8 mouse cellular contexts compared by ENCODE assay signal in genomic region chr8:119344190-119344856, GRCm38 (mm10). TPM values are rescaled to one million over a fixed set of nuclear protein-coding genes. Genes with fewer than 3 reads are reported as not detected.
DNase-seq lines count a peak whose midpoint lies in the region; ATAC-seq and TF ChIP-seq lines count a peak whose summit lies in the region.

Hsbp1 (plus strand) TSS chr8:119344488.

- H3K9me3 ChIP-seq in CH12.LX (replicated peaks; ENCODE audit: low read length): no peaks in the 10 kb centered on the region
- H3K9me3 ChIP-seq in forebrain, embryonic 11.5 days (ENCODE audit: control insufficient read depth, low read length): peaks cover 4% of the 10 kb centered on the region; the same call in 1 of the 2 replicates
- H3K9me3 ChIP-seq in heart, embryonic 16.5 days (replicated peaks; ENCODE audit: control insufficient read depth, low read length): peaks cover 2% of the 10 kb centered on the region; the same call in 1 of the 2 replicates
- no peaks in the 10 kb centered on the region for H3K9me3 ChIP-seq in liver, embryonic 15.5 days (replicated peaks)
- H3K9me3 ChIP-seq in neural tube, embryonic 12.5 days: no peaks in the 10 kb centered on the region

- H3K79me2 ChIP-seq in CH12.LX (replicated peaks; ENCODE audit: control insufficient read depth, extremely low read depth, insufficient read depth, poor library complexity, severe bottlenecking): peaks cover 14% of the 10 kb centered on the region

- H3K4me2 ChIP-seq in CH12.LX (ENCODE audit: insufficient read depth, low read depth, poor library complexity, severe bottlenecking): peak within 1 kb of the TSS; percentile 98
- peak within 1 kb of the TSS; percentile 68 for H3K4me2 ChIP-seq in forebrain, embryonic 11.5 days (ENCODE audit: low read depth, low read length, severe bottlenecking)
- H3K4me2 ChIP-seq in heart, embryonic 16.5 days (ENCODE audit: low read depth, low read length): peak within 1 kb of the TSS; percentile 89
- H3K4me2 ChIP-seq in liver, embryonic 15.5 days: peak within 1 kb of the TSS; percentile 85
- H3K4me2 ChIP-seq in neural tube, embryonic 12.5 days (replicated peaks): peak within 1 kb of the TSS; percentile 73

- dilution Hi-C loops in CH12.LX (cut with MboI; ENCODE audit: extremely low pct_ligation_motif_present, extremely low pct_unique_long_range_greater_than_20kb, low sequenced_read_pairs): no loop called here

- H3K9ac ChIP-seq in CH12.LX (ENCODE audit: insufficient read depth, low read depth): peak within 1 kb of the TSS; percentile 91
- peak within 1 kb of the TSS; percentile 91 for H3K9ac ChIP-seq in forebrain, embryonic 11.5 days (ENCODE audit: low read length)
- H3K9ac ChIP-seq in heart, embryonic 16.5 days (ENCODE audit: low read length): peak within 1 kb of the TSS; percentile 91
- H3K9ac ChIP-seq in liver, embryonic 15.5 days: peak within 1 kb of the TSS; percentile 90
- peak within 1 kb of the TSS; percentile 82 for H3K9ac ChIP-seq in neural tube, embryonic 12.5 days

- peaks cover 0 to 41% of the 10 kb centered on the region in 2 experiments; a peak in 2 of 4 replicates for H3K4me1 ChIP-seq in CH12.LX (ENCODE audit: control insufficient read depth in 1 of 2, insufficient read depth in 2 of 2)
- H3K4me1 ChIP-seq in forebrain, embryonic 11.5 days (replicated peaks; ENCODE audit: control insufficient read depth, insufficient read depth, low read length): peaks cover 4% of the 10 kb centered on the region; the same call in 1 of the 2 replicates
- peaks cover 10% of the 10 kb centered on the region for H3K4me1 ChIP-seq in heart, embryonic 16.5 days (ENCODE audit: control insufficient read depth, insufficient read depth, low read length)
- H3K4me1 ChIP-seq in liver, embryonic 15.5 days (replicated peaks): peaks cover 18% of the 10 kb centered on the region
- peaks cover 6% of the 10 kb centered on the region for H3K4me1 ChIP-seq in neural tube, embryonic 12.5 days

- in situ Hi-C loops in CH12.LX (cut with MboI; ENCODE audit: low pct_ligation_motif_present, low pct_unique_long_range_greater_than_20kb, low sequenced_read_pairs): no loop called here

- no peaks in the 10 kb centered on the region for H3K27me3 ChIP-seq in CH12.LX (replicated peaks)
- no peaks in the 10 kb centered on the region for H3K27me3 ChIP-seq in forebrain, embryonic 11.5 days (ENCODE audit: control insufficient read depth, insufficient read depth, low read length)
- H3K27me3 ChIP-seq in heart, embryonic 16.5 days (ENCODE audit: control insufficient read depth, insufficient read depth, low read length): no peaks in the 10 kb centered on the region; the same call in 1 of the 2 replicates
- H3K27me3 ChIP-seq in liver, embryonic 15.5 days: no peaks in the 10 kb centered on the region
- H3K27me3 ChIP-seq in neural tube, embryonic 12.5 days (replicated peaks): no peaks in the 10 kb centered on the region

- peak within 1 kb of the TSS; percentile 82 to 98 (median 84) for H3K4me3 ChIP-seq in CH12.LX (replicated peaks in 1 of 3; ENCODE audit: low read depth in 2 of 3, low read length in 2 of 3, poor library complexity in 1 of 3)
- peak within 1 kb of the TSS; percentile 95 for H3K4me3 ChIP-seq in forebrain, embryonic 11.5 days (ENCODE audit: low read depth, low read length)
- peak within 1 kb of the TSS; percentile 80 for H3K4me3 ChIP-seq in heart, embryonic 16.5 days (ENCODE audit: low read length)
- H3K4me3 ChIP-seq in liver, embryonic 15.5 days (replicated peaks): peak within 1 kb of the TSS; percentile 93
- H3K4me3 ChIP-seq in neural tube, embryonic 12.5 days: peak within 1 kb of the TSS; percentile 80

- WGBS in forebrain, embryonic 11.5 days: 3% methylated on average over 52 of the region's 52 CpGs
- 2% methylated on average over 52 of the region's 52 CpGs for WGBS in heart, embryonic 16.5 days
- 4% methylated on average over 42 of the region's 52 CpGs for WGBS in liver, embryonic 15.5 days (ENCODE audit: insufficient replicate concordance)
- 3% methylated on average over 52 of the region's 52 CpGs for WGBS in neural tube, embryonic 12.5 days

- TF ChIP-seq POLR2A in CH12.LX (IDR thresholded peaks at IDR 0.05; ENCODE audit: low read depth, low read length): peak; percentile 82

- H3K27ac ChIP-seq in CH12.LX (ENCODE audit: insufficient read depth, low read depth): no peak within 1 kb of the TSS; the same call in 1 of the 2 replicates
- H3K27ac ChIP-seq in forebrain, embryonic 11.5 days (ENCODE audit: low read depth, low read length): 0 out of 2 replicates have a peak within 1 kb of the TSS, but pooled peaks have one; percentile 31
- H3K27ac ChIP-seq in heart, embryonic 16.5 days (ENCODE audit: low read length): peak within 1 kb of the TSS; percentile 33; the same call in 1 of the 2 replicates
- peak within 1 kb of the TSS; percentile 49 for H3K27ac ChIP-seq in liver, embryonic 15.5 days (replicated peaks)
- H3K27ac ChIP-seq in neural tube, embryonic 12.5 days: no peak within 1 kb of the TSS

- no peak for TF ChIP-seq RAD21 in CH12.LX (IDR thresholded peaks at IDR 0.05; ENCODE audit: low read depth, low read length)

- peak; percentile 97 for ATAC-seq in forebrain, embryonic 11.5 days (replicated peaks; ENCODE audit: low FRiP score)
- peak; percentile 98 for ATAC-seq in heart, embryonic 16.5 days (replicated peaks; ENCODE audit: extremely low read depth, insufficient read depth, low FRiP score)
- peak; percentile 96 for ATAC-seq in liver, embryonic 15.5 days (ENCODE audit: insufficient read depth)
- peak; percentile 97 for ATAC-seq in neural tube, embryonic 12.5 days (ENCODE audit: low FRiP score, low read depth)

- no peak for TF ChIP-seq CTCF in CH12.LX (conservative IDR thresholded peaks at IDR 0.05 in 1 of 2, IDR thresholded peaks at IDR 0.05 in 1 of 2; ENCODE audit: low read depth in 2 of 2, low read length in 2 of 2)

- DNase-seq in CH12.LX (ENCODE audit: extremely low read depth): peak; percentile 99
- DNase-seq in c-Kit-positive CD71-positive TER-119-negative erythroid progenitor cells, embryonic 14.5 days (ENCODE audit: low read depth): peak; percentile 94
- DNase-seq in forebrain, embryonic 11.5 days (ENCODE audit: low spot score): peak; percentile 98
- DNase-seq in kidney, postnatal 36 days: peak; percentile 98 to 99
- DNase-seq in telencephalon, adult 2 months (ENCODE audit: low read depth, low spot score): peak; percentile 98

- H3K36me3 ChIP-seq in CH12.LX (replicated peaks in 1 of 2; ENCODE audit: control insufficient read depth in 1 of 2, insufficient read depth in 1 of 2, low read length in 1 of 2): peaks cover 28 to 30% of the 10 kb centered on the region in 2 experiments
- H3K36me3 ChIP-seq in forebrain, embryonic 11.5 days (ENCODE audit: control insufficient read depth, insufficient read depth, low read length): peaks cover 2% of the 10 kb centered on the region; the same call in 1 of the 2 replicates
- H3K36me3 ChIP-seq in heart, embryonic 16.5 days (ENCODE audit: control insufficient read depth, insufficient read depth): peaks cover 31% of the 10 kb centered on the region
- peaks cover 30% of the 10 kb centered on the region for H3K36me3 ChIP-seq in liver, embryonic 15.5 days (replicated peaks)
- peaks cover 31% of the 10 kb centered on the region for H3K36me3 ChIP-seq in neural tube, embryonic 12.5 days

- TF ChIP-seq EP300 in CH12.LX (IDR thresholded peaks at IDR 0.05; ENCODE audit: low read length): no peak

TF ChIP-seq in CH12.LX, 34 proteins besides CTCF, POLR2A, EP300 and RAD21 (continues in another document):
- TF ChIP-seq SMC3 (IDR thresholded peaks at IDR 0.05; ENCODE audit: low read depth, low read length) (no peak), POLR2AphosphoS2 (IDR thresholded peaks at IDR 0.05; ENCODE audit: low read depth, low read length) (no peak), UBTF (IDR thresholded peaks at IDR 0.05; ENCODE audit: low read depth, low read length) (no peak), CHD1 (IDR thresholded peaks at IDR 0.05; ENCODE audit: low read depth, low read length) (no peak), HCFC1 (IDR thresholded peaks at IDR 0.05; ENCODE audit: low read depth, low read length) (peak; percentile 97), TCF12 (IDR thresholded peaks at IDR 0.05; ENCODE audit: low read depth, low read length) (peak; percentile 33), USF1 (IDR thresholded peaks at IDR 0.05; ENCODE audit: low read depth, low read length) (peak; percentile 78), MAZ (IDR thresholded peaks at IDR 0.05; ENCODE audit: low read depth, low read length) (no peak), TBP (conservative IDR thresholded peaks at IDR 0.05; ENCODE audit: low read depth, low read length) (0 out of 2 replicates have a peak, but pooled peaks have one; percentile 43), ELF1 (IDR thresholded peaks at IDR 0.05; ENCODE audit: low read depth, low read length) (peak; percentile 93), SIN3A (IDR thresholded peaks at IDR 0.05; ENCODE audit: low read length) (peak; percentile 51; the same call in 1 of the 2 replicates), MAX (IDR thresholded peaks at IDR 0.05; ENCODE audit: low read length) (peak; percentile 88), ETS1 (conservative IDR thresholded peaks at IDR 0.05; ENCODE audit: low read depth, low read length) (no peak), NELFE (IDR thresholded peaks at IDR 0.05; ENCODE audit: low read depth, low read length) (peak; percentile 68), ZKSCAN1 (IDR thresholded peaks at IDR 0.05; ENCODE audit: borderline replicate concordance, low read depth, low read length) (no peak), RCOR1 (conservative IDR thresholded peaks at IDR 0.05; ENCODE audit: low read depth, low read length) (no peak), GABPA (IDR thresholded peaks at IDR 0.05; ENCODE audit: insufficient replicate concordance, low read depth, low read length) (peak; percentile 37; the same call in 1 of the 2 replicates), BHLHE40 (IDR thresholded peaks at IDR 0.05; ENCODE audit: low read depth, low read length) (peak; percentile 77), ZNF384 (IDR thresholded peaks at IDR 0.05; ENCODE audit: low read depth, low read length) (no peak), CHD2 (IDR thresholded peaks at IDR 0.05; ENCODE audit: low read length) (peak; percentile 99), JUND (conservative IDR thresholded peaks at IDR 0.05; ENCODE audit: low read depth, low read length) (no peak), MYC (IDR thresholded peaks at IDR 0.05; ENCODE audit: low read depth, low read length) (no peak), PAX5 (IDR thresholded peaks at IDR 0.05; ENCODE audit: low read length) (no peak)

RNA-seq across cellular contexts. Expression of gene Hsbp1, which starts in this region (rescaled TPM):
- 55.8 and 61.7 TPM in 2 replicates for total RNA-seq in CH12.LX (2012; rRNA removed)
- total RNA-seq in CH12.LX (2014; rRNA removed): 53.8 and 59.0 TPM in 2 replicates
- polyA plus RNA-seq in CH12.LX (2012; ENCODE audit: insufficient read length, low read depth): 66.9 and 89.0 TPM in 2 replicates
- polyA plus RNA-seq in forebrain, embryonic 11.5 days (2014; fragmentation: Nextera tagmentation; extraction: Ambion mirVana): 301 and 310 TPM in 2 replicates
- 296 and 302 TPM in 2 replicates for polyA plus RNA-seq in heart, embryonic 16.5 days (2015; fragmentation: Nextera tagmentation; extraction: Ambion mirVana)
- 80.0 and 82.2 TPM in 2 replicates for polyA plus RNA-seq in liver, embryonic 15.5 days (2015; fragmentation: Nextera tagmentation; extraction: Ambion mirVana)
- 435 TPM in 2 replicates for polyA plus RNA-seq in neural tube, embryonic 12.5 days (2016; fragmentation: Nextera tagmentation; extraction: Ambion mirVana)

Comparison
In these comparisons a context has a peak if more than half of its experiments do, and no peak if none do; other contexts are left out.
1. H3K27ac ChIP-seq: peak in forebrain, embryonic 11.5 days (single experiment), heart, embryonic 16.5 days (single experiment) and liver, embryonic 15.5 days (single experiment); none in CH12.LX (single experiment) and neural tube, embryonic 12.5 days (single experiment).
2. Peak in every context shown above with its lines, with median percentiles within 50 percentile points of each other: DNase-seq, H3K4me2 ChIP-seq, H3K4me3 ChIP-seq, H3K9ac ChIP-seq and ATAC-seq.